Mouse (Mus musculus) kidney, embryonic 16.5 days (tissue): ENCODE results near the gene Gjd2. TPM values are rescaled to one million over a fixed set of nuclear protein-coding genes. Genes with fewer than 3 reads are reported as not detected.

Source experiments
- ATAC-seq: fragments of 200-750 bp; cut with Nextera tagmentation; 2 replicates; pipeline ENCODE4 v1.8.0; 2017; ENCODE audit warnings: moderate TSS enrichment; ENCODE audit not compliant: low FRiP score, low TSS enrichment
- H3K27ac ChIP-seq: fragments of 300-500 bp; sonication (generic); 2 replicates; pipeline ENCODE4 v1.5.1; 2014; ENCODE audit warnings: low read length
- H3K27me3 ChIP-seq: fragments of 300-500 bp; sonication (generic); 2 replicates; pipeline ENCODE4 v1.6.1; 2014; ENCODE audit warnings: low read length, control low read depth, mixed read lengths; ENCODE audit not compliant: insufficient read depth
- H3K36me3 ChIP-seq: fragments of 300-500 bp; sonication (generic); 2 replicates; pipeline ENCODE4 v1.6.1; 2014; ENCODE audit warnings: low read length, control low read depth, mixed read lengths; ENCODE audit not compliant: insufficient read depth
- H3K4me1 ChIP-seq: fragments of 300-500 bp; sonication (generic); 2 replicates; pipeline ENCODE4 v1.6.1; 2014; ENCODE audit warnings: low read length, control low read depth, mixed read lengths; ENCODE audit not compliant: insufficient read depth
- H3K4me2 ChIP-seq: fragments of 300-500 bp; sonication (generic); replicated peaks from 2 replicates; pipeline ENCODE4 v1.6.1; 2014; ENCODE audit warnings: low read depth, low read length
- H3K4me3 ChIP-seq: fragments of 300-500 bp; sonication (generic); 2 replicates; pipeline ENCODE4 v1.5.1; 2014; ENCODE audit warnings: mild to moderate bottlenecking, low read length
- H3K9ac ChIP-seq: fragments of 300-500 bp; sonication (generic); replicated peaks from 2 replicates; pipeline ENCODE4 v1.6.1; 2014; ENCODE audit warnings: low read length
- H3K9me3 ChIP-seq: fragments of 300-500 bp; sonication (generic); 2 replicates; pipeline ENCODE4 v1.6.1; 2016; ENCODE audit warnings: low read length, control low read depth
- WGBS: fragments of 180-500 bp; shearing (Covaris S2); extraction: QIAGEN DNeasy Blood & Tissue Kit; methylation state at CpG from one replicate; pipeline ENCODE4 v1.1.7; 2014; 5-methylcytosine and 5-hydroxymethylcytosine counted together
- polyA plus RNA-seq: library from polyadenylated mRNA; unstranded; fragments of >200 nt; fragmentation: Nextera tagmentation; extraction: Ambion mirVana; gene quantifications from 2 replicates; pipeline ENCODE4 v1.2.1, GENCODE M21; 2015

Gene Gjd2
- polyA plus RNA-seq, 1 experiment from 2014 or later, result 0.07 TPM

- no peak for ATAC-seq
- no peaks in the 10 kb centered on the region for H3K4me1 ChIP-seq
Measured at GRCm38 (mm10) chr2:113973950-113974349, 39.5 kb downstream of the Gjd2 start.

GRCm38 (mm10) chr2:113966421-113966820 is 47.0 kb downstream of the Gjd2 start:
- Histone ChIP-seq H3K9ac (no peak overlapping the region), H3K4me2 (no peak overlapping the region), H3K4me1 (no peaks in the 10 kb centered on the region), H3K9me3 (no peaks in the 10 kb centered on the region), H3K27me3 (no peaks in the 10 kb centered on the region), H3K36me3 (no peaks in the 10 kb centered on the region), H3K4me3 (no peak overlapping the region), H3K27ac (no peak overlapping the region)
- 23% methylated on average over 4 of the region's 4 CpGs for WGBS
- no peak for ATAC-seq

More at GRCm38 (mm10) chr2:113973950-113974349, 39.5 kb downstream of the Gjd2 start:
- H3K27ac ChIP-seq, result no peak overlapping the region
- H3K9me3 ChIP-seq, result no peaks in the 10 kb centered on the region
- no peaks in the 10 kb centered on the region for H3K36me3 ChIP-seq
- 60% methylated on average over 7 of the region's 7 CpGs for WGBS
- H3K4me2 ChIP-seq, result no peak overlapping the region
- no peak overlapping the region for H3K4me3 ChIP-seq
- no peak overlapping the region for H3K9ac ChIP-seq
- no peaks in the 10 kb centered on the region for H3K27me3 ChIP-seq

Other genes starting within 250 kb of the Gjd2 start
- 6.7 and 6.8 TPM in 2 replicates for gene Scg5, start 184.5 kb downstream of the Gjd2 start, polyA plus RNA-seq
- gene Arhgap11a, start 165.0 kb downstream of the Gjd2 start, polyA plus RNA-seq, result 28.3 and 31.8 TPM in 2 replicates
- 40.4 and 70.7 TPM in 2 replicates for gene Actc1, start 39.9 kb upstream of the Gjd2 start, polyA plus RNA-seq
- 36.5 and 40.7 TPM in 2 replicates for gene Aqr, start 173.4 kb upstream of the Gjd2 start, polyA plus RNA-seq
- gene Zfp770, start 187.8 kb upstream of the Gjd2 start, polyA plus RNA-seq, result 3.6 and 5.1 TPM in 2 replicates